Mouse (Mus musculus): ENCODE results near the gene Eif5a.
"Not testable (repeated sequence)": the region's sequence is repeated elsewhere in the genome, so short reads cannot be mapped to it uniquely, and the experiment has no call there.

The Eif5a gene

DNA sequence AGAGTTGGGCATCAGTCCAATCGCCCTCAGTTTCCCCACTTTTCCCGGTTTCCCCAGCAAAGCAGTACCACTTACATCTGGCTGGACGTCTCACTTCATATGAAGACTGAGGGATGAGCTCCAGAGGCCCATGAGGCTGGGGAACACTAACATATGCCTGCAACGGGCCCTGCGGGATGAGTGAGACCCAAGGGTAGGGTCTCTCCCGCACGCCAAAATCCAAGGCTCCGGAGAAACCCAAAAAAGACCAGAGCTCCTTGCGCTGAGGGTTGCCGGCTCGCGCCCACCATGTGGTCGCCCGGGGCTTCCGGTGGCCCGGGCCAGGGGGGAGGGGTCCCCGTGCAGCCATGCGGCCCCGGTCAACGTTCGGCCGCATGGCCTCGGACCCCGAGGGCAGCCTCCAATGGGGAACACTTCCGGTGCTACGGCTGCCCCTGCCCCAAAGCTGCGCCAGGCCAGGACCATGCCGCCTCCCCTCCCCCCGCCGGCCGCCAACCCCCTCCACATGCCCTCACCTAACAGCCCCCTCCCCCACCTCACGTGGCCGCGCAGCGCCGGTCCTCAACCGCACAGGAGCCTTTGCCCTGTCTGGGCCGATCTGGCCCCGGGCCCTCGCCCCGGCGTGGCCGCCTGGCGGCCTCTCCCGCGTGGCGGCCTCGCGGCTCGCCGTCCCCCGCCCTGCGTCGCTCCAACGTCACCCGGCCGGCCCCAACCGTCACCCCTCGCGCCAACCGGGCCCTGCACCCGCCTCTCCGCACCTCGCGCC, 1.3 kb downstream of the Eif5a start:
- peak; percentile 26 for DNase-seq

DNA sequence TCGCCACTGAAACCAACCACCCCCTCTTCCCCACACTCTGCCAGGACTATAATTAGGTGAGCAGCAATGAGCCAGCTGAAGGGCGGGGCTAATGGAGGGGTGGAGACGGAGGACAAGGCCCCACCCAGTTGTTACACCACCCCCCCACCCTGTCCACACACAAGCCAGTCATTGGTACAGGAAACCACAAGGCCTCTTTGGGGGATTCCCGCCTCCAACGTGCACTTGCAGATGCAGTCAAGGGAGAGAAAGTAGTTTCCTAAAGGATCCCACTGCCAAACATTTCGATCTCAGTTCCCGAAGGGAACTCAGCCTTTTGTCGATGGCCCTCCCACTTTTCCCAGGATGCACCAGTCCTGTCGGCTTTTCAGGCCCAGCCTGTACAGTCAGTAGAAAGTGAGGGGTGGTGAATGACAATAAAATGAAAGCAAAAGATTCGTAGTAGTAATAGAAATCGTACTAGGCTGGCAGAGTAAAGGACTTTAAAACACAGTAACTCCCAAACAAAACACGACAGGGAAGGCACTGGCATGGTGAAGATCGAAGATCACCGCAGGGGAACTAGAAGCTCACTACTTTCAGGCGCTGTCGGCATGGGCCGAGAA, 2.0 kb downstream of the Eif5a start:
- peak; percentile 42 for DNase-seq

DNA sequence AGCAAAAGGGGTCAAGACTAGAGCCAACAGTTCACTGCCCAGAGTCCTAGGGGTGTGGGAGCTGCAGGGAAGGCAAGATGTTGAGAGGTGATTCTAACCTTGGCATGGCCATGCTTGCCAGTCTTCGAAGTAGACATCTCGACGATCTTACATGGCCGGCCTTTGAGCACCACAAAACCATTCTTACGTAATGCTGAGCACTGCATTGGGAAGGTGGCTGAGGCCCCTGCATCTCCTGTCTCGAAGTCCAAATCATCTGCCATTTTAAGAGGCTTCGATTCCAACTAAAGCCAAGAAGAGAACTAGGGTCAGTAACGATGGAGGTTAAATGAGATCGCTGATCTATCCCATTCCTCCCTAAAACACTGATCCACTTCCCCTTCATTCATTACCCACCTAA, 2.7 kb downstream of the Eif5a start:
- no peak for DNase-seq

DNA sequence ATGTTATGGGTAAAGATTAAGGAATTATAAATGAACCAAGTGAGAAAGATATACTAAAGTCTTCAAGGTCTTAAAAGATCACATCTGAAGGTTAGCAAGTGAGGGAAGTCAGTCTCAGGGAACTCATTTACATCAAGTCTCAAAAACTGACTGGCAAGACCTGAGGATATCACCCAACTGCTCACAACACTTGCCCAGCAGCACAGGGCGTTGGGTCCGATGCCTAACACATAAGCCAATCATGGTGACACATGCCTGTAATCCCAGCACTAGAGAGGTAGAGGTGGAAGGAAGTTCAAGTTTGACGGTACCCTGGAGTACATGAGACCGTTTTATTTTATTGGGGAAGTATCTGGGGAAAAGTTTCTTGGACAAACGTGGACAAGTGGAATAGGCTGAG, 3.6 kb downstream of the Eif5a start:
- no peak for DNase-seq

DNA sequence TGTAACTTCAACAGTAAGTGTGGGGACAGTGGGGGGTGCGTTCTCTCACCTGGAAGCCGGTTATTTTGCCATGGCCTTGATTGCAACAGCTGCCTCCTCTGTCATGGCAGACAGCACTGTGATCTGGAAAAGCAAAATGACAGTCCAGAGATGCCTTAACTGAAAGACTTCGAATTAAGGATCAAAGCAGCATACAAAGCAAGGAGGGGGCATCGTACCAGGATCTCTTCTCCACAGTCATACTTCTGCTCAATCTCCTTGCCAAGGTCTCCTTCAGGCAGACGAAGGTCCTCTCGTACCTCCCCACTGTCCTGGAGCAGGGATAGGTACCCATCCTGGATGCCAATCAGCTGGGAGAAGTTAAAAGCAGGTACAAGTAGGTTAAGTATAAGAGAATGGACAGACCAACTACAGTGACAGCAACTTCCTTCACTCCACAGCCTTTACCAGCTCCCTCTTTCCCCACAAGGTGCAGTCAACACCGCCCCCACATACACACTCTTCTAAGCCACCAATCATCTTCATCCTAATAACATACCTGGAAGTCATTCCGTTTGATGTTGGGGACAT, 4.3 kb downstream of the Eif5a start:
- no peak for DNase-seq

DNA sequence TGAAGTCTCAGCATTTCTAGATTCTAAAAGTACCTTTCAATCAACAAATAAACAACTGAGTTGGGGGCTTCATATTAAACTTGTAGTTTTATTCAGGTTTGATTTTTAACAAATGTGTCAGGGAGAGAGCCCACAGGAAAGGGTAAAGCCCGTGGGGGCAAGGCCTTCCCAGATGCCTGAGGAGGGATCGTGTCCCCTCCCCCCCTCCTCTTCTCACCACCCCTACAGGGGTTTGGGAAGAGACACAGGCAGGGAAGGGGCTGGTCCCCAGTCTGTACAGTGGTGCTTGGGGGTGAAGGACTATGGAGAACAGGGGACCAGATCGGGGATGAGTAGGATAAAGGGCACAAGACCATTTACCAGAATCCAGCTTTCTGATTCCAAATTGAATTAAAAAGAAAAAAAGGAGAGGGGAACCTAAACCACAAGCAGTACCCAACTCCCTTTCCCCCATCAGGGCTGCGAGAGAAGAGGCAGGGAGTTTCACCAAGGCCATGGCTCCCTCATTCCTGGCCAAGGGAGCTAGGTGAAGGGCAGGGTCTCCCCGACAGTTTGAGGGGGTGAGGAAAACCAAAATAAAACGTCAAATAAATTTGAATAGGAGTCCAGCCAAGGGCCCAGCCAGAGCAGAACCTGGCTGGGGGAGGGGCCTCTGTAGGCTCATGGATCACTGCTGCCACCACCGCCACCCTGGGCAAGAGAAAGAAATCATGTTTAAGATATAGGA, 4.9 kb downstream of the Eif5a start:
- DNase-seq = not testable (repeated sequence)

DNA sequence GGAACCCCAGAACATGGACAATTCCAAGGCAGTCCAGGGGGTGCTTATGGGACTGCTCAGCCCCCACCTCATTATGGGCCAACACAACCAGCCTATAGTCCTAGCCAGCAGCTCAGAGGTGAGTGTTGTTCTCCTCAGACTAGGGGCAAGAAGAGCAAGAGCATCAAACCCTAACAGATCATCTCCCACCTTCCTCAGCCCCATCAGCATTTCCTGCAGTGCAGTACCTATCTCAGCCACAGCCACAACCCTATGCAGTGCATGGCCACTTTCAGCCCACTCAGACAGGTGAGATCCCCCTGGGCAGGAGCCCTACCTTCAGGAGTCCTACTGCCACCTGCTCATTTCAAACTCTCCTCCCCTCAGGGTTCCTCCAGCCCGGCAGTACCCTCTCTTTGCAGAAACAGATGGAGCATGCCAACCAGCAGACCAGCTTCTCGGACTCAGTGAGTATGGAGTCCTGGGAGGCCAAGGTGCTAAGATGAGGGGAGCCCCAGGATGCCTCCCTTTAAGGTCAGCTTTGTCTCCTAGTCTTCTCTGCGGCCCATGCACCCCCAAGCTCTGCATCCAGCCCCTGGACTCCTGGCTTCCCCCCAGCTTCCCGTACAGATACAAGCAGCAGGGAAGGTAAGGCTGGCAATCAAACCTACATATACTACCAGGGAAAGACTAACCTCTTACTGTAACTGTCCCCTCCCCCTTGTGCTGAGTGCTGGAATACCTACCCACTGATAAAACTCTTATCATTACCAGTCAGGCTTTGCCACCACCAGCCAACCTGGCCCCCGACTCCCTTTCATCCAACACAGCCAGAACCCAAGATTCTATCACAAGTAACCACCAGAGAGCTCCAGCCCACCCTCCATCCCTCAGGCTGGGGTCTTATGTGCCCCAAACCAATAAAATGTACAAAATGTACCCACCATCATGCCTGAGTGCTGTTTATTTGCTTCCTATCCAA, 5.8 kb downstream of the Eif5a start:
- no peak for DNase-seq

DNA sequence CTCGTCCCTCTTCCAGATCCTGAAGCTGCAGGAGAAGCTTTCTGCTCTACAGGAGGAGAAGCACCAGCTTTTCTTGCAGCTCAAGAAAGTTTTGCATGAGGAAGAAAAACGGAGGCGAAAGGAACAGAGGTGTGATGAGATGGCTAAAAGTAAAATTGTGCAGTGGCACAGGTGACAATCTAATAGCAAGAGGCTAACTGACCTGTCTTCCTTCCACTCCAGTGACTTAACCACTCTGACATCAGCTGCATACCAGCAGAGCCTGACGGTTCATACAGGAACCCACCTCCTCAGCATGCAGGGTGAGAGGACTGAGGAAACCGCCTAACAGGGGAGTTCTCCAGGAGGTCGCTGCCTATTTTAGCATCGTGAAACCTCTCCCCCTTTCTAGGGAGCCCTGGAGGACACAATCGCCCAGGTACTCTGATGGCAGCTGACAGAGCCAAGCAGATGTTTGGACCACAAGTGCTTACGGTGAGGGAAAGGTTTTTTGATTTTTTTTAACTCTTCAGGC, 6.8 kb downstream of the Eif5a start:
- DNase-seq = no peak

DNA sequence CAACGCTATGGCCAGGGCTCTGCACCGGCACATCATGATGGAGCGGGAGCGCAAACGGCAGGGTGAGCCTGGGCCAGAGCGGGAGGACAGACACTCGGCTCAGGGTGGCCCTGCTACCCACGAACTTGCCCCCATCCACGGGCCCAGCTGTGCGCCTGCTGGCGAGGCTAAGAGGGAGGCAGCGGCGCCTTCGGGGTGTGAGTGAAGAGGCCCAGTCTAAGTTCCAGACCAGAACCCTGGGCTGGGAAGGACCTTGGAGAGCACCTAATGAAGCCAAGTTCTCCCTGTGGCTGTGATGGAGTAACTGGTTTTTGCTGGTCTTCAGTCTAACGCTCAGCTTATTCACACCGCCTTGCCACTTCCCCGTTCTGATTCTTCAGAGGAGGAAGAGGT, 7.4 kb downstream of the Eif5a start:
- DNase-seq = no peak

DNA sequence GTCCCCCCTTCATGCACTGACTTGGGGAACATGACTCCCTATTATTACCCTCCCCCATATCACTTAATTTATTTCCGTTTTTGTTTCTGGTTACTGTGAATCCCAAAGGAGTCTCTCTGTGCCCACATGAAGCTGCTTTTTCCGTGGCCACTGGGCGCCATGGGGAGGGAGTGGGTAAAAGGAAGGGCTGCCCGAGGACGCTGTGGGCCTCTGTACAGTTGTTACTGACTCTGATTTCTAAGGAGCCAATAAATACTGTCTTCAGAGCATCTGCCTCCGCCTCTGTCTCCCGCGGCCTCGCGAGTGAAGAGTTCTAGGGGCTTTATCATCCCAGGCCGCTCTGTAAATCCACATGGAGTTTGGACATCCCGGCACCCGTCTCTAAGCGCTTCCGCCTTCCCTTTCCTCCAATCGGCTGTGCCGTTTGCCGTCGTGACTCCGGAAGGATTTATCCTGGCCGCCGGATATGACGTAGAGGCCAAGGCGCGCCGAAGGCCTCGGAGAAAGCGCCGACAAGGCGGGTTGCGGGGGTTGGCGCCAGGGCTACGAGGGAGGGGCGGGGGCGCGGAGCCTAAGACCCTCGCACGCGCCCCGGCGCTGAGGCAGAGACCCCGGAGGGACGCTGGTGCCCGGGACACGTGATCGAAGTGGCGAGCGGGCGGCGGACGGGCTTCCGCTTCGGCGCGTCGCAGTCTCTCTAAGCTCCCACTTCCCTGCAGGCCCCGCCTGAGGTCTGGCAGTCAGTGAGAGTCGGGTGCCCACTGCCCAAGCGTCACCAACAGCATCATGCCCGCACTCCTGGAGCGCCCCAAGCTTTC, 8.0 kb downstream of the Eif5a start, which contains the start of gene Gps2:
Gene Gps2, plus strand, starts transcription at position 335 of the 818 bp plus-strand sequence.
- DNase-seq = peak; percentile 94

DNA sequence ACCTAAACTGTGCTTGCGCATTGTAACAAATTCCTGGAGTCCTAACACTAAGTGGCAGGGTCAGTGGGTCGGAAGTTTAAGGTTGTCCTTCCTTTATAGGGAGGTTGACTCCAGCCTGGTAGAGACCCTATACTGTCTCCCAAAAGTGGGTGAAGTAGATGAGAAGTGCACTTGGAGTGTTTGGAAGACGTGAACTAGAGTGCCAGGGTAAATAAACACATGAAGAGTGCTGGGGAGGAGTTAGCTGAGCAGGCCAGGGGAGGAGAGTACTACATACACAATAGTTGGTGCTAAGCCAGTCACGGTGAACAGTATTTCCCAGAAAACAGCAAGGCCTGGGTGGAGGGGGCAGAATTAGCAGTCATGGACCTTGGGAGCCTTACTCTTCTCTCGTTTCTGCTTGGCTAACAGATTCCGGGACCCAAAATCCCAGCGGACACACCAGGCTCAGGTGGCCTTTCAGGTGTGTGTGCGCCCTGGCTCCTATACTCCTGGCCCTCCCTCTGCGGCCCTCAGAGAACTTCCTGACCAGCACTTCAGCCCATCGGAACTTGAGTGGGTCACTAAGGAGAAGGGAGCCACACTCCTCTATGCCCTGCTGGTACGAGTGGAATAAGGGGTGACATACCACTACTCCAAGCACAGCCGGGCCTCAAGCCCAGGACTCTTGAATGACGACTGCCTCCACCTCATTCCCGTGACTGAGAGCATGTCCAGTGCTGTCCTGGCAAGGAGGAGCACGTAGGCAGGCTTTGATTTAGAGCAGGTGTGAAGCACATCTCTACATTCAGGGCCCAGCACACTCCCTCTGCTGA, 8.8 kb downstream of the Eif5a start:
- DNase-seq = no peak

DNA sequence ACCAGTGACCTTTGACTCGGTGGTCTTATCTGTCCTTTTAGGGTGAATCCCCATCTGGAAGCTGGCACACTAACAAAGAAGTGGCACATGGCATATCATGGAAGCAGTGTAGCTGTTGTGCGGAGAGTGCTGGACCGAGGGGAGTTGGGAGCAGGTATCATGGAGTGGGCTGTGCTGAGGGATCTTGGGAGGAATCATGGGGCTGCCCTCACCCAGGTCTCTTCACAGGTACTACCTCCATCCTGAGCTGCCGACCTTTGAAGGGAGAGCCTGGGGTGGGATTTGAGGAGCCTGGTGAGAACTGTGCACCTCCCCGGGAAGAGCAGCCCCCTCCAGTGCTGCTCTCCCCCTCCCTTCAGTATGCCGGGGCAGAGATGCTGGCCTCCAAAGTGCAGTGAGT, 10.1 kb downstream of the Eif5a start:
- DNase-seq = no peak

DNA sequence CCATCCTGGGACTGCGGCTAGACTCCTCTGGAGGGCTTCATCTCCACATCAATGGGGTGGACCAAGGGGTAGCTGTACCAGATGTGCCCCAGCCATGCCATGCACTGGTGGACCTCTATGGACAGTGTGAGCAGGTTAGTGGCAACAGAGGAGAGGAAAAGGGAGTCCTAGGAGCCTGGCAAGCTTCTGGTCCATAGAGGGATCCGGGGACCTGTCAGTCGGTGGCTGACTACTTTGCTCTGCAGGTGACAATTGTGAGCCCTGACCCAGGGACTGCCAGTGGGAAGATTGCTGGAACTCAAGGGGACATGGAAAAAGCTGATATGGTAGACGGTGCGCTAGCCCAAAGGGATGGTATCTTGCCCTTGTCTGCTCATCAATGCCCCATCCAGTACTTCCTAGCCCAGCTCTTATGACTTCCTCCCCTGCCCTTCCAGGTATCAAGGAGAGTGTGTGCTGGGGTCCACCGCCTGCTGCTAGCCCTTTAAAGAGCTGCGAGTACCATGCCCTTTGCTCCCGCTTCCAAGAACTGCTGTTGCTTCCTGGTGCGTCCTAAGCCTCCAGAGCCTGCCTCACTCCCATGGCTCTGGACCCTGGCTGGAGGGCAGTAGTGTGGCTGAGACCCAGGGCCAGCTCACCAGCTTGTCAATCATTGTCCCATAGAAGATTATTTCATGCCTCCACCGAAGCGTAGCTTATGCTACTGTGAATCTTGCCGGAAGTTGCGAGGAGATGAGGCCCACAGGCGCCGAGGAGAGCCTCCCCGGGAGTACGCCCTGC, 10.8 kb downstream of the Eif5a start:
- DNase-seq = no peak

DNA sequence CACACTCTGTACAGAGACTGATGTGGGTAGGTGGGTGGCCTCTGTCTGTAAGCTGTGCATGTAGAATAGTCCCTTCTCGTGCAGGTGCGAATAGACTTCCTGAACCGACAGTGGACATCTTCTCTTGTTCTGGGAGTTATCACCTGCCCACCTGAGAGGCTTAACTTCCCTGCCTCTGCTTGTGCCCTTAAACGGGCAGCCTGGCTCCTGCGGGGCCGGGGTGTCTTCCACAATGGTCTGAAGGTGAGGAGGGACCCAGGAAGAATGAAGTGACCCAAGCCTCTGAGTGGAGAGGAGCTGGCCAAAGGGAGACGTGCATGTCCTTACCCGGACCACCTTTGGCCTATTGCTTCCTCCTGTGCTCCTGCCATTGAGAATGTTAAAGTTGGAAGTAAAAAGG, 11.6 kb downstream of the Eif5a start:
- no peak for DNase-seq

DNA sequence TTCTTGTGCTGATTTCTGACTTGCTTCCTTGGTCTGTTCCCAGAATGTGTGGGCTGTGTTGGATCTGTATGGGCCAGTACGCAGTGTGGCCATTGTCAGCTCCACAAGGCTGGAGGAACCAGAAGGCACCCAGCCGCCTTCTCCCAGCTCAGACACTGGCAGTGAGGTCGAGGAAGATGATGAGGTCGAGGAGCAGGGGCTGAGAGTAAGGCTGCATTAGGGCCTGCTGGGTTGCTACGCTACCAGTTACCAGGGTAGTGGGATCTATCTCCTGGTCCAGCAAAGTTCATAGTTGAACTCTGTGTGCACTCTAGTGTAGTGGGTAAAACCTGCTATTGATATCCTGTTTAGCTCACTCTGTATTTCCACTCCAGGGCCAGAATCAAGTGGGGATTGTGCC, 12.6 kb downstream of the Eif5a start:
- no peak for DNase-seq

DNA sequence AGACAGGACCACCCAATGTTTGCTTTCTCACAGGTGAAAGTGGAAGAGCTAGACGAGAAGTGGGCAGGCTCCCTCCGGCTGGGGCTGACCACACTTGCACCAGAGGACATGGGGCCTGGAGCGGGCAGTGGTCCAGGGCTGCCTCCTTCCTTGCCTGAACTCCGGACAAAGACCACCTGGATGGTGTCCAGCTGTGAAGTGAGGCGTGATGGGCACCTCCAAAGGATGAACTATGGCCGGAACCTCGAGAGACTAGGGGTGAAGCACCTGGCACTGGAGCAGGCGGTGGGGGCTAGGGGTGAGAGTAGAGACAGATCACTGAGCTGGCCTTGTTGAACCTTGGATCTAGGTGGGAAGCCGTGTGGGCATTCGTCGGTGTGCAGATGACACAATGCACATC, 13.1 kb downstream of the Eif5a start:
- DNase-seq = no peak

DNA sequence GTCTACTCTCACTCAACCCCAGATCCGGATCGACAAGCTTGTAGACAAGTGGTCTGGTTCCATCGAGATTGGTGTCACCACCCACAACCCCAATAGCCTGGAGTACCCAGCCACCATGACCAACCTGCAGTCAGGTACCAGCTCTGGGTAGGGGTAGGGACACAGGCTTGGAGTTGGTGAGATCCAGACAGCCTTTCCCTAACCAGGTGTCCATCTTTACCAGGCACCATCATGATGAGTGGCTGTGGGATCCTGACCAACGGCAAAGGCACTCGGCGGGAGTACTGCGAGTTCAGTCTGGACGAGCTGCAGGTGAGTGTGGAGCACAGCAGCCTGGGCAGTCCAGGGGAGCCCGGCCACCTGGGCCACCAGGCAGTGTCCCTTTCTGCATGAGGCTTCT, 17.4 kb downstream of the Eif5a start:
- DNase-seq = no peak

DNA sequence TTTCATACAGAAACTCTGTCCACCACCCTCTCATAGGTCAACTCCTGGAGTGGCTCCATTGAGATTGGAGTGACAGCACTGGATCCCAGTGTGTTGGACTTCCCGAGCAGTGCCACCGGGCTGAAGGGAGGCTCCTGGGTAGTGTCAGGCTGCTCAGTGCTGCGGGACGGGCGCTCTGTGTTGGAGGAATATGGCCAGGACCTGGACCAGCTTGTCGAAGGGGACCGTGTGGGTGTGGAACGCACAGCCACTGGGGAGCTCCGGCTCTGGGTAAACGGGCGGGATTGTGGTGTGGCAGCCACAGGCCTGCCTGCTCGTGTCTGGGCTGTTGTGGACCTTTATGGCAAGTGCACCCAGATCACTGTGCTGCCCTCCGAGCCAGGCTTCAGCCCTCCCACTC, 18.8 kb downstream of the Eif5a start:
- no peak for DNase-seq

DNA sequence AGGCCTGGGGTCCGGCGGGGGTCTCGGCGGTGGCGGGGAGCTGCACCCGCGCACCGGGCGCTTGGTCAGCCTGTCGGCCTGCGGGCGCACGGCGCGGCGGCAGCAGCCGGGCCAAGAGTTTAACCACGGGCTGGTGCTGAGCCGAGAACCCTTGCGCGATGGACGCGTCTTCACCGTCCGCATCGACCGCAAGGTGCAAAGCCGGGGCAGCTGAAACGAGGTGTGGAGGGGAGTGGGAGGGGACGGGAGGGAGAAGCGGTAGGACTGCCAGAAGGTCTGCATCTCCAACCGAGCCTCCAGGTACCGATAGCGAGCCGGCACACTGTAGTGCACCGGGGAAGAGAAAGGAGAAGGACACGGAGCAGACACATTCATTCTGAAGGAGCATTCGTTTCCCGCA, 19.8 kb downstream of the Eif5a start:
- no peak for DNase-seq

DNA sequence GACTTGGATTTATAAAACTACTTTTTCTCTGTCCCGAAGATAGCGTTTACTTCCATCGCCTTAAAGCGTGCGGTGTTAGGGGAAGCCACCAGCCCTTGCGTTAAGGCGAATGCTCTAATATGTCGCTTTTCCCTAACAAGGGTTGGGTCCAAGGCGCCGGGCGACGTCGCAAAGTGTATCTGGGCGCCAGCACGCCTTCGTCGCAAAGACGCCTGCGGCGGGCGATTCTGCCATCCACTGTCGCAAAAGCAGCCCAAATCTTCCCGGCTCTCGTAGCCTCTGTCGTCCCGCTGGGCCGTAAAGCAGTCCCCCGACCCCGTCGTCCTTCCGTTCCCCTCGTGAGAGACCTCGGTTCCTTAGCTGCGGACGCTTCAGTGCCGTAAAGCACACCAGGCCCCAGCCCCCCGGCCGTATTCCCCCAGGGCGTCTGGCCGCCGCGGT, 20.3 kb downstream of the Eif5a start:
- DNase-seq = peak; percentile 98

Data from right cerebral cortex, postnatal 25 days (tissue).